Mouse (Mus musculus) kidney, adult 8-10 months (tissue): ENCODE measurements at regions not wholly inside any gene's neighbourhood (a gene's known extent, or its start where the extent isn't known, plus 50 kb on each side); places are given as distances from the start of the nearest gene placed in this dataset.
"Not testable (repeated sequence)": the region's sequence is repeated elsewhere in the genome, so short reads cannot be mapped to it uniquely, and the experiment has no call there.

Experiments
- DNase-seq, 2 experiments: peaks; one replicate each; pipeline ENCODE4 v3.0.0; 2022

DNA sequence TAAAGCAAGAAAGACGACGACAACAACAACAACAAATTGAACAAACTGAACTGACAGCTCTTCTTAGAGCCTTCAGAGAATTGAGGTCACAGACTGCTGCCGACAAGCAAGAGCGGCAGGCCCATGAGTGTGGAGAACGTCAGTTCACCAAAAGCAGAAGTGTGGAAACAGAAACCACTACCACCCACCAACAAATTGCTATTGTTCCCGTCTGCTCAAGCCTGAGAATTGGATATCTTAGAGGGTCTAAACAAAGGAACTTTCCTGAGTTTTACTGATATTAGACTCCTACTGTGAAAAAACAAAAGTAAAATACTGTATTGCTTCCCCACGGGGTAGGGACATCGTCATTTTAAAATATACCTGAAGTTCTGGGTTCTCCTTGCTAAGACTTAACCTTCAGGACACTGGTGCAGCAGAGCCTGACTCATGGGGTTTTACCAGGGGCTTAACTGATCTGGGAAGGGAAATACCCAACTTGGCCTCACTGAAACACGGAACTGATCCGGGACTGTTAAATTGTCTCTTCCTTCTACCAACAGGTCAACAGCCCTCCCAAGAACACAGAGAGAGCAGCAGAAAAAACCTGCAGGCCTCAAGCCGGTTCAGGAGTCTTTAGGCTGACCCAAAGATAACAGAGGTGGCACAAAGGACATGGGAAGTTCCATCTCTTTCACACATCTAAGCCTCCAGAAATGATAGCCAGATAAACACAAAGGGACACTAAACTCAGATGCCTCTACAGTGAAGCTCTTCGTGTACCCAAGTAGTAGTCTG, 238.1 kb downstream of the Gm5426 start:
- no peak for DNase-seq

DNA sequence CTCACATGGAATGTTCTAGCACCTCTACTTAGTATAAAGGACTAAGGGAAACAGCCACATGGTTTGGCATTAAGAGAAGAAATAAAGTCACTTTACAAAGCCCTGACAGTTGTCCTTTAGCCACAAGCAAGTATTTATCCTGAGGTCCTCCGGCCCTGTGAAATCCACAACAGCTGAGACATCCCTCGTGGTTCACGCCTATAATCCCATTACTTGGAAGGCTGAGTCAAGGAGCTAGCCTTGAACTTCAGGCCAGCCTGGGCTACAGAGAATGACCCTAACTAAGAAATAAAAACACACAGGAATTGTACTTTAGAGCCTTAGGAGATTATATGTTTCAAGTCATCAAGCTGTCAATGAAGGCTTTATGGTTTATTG, 238.7 kb downstream of the Gm5426 start:
- no peak for DNase-seq

DNA sequence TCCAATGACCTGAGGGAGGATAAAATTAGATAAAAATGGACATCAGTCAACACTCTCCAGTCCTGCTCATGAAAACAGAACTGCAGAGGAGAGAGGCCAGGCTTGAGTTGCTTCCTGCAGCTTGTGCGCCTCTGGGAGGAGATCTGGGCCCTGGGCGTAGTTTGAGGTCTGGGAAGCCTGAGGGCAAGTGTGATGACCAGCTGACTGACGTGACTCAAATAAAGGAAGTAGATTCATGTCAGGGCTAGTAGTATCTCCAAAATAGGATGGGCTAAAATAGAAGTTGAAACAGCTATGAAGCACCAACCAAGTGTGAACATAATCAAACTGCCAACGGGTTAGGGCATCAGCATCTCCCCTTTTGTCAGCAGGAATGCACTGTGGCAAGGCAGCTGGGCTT, 239.3 kb upstream of the Btg1 start:
- peak; percentile 11 to 14 for DNase-seq

DNA sequence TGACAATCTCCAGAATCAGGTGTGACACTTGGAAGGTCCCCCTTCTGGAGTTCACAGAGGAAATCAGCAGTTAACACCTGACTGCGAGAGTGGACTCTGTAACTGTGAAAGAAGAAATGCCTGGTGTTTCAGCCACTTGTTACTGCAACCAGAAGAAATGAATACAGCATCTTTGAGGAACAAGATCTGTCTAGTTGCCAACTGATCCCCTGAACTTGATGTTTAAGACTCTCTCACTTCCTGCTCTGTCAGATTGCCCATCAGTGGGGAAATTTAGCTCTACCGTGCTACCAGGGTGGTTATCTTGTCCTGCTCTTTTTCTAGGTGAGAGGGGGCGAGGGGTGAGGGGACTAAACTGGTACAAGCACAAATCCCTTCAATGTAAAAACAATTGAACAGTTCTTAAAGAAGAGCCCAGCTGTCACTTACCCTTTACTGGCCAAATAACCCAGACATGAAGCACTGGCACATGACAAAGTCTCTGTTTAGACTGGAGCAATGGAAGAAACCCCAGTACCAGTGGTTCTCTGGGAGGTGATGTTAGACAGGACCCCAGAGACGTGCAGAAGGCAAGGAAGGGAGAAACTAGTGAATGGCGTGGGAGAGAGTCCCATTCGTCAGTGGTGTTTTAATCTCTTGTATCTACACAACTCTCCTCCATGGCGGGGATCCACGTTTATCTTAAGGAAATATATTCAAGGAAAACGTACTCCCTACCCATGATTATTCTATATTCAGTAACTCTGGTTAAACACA, 237.6 kb upstream of the Btg1 start:
- no peak for DNase-seq

DNA sequence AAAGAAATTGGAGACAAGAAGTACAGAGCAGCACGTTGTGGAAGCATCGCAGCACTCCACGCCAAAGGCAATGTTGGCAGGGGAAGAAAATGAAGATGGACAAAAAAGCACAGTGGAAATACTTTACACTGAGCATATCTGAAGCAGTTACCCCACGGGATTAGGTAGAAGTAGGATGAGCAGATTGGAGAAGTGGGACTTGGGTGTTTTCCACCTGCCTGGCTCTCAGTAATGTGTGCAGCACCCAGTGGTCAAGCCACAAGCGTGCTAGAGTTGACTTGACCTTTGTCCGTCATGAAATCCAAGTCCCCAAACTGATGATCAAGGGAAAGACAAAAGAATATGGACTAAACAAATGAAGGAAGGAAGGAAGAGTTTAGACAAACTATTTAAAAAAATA, 235.1 kb upstream of the Btg1 start:
- DNase-seq = no peak

DNA sequence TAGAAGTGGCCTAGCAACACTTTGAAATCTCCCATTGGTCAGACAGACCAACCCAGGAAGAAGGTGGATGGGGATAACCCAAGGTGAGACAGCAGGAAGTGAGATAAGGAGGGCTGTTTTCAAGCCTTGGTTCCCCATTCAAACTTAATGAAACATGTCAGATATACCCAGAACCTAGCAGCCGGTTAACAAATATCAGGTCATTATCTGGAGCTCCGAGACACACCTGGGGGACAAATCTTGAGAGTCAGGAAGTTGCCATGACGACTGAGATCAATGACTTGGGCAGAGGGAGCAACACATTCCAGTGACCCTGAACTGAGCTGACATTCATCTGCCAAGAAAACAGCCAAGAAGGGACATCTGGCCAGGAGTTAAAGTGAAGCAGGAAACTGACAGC, 225.1 kb upstream of the Btg1 start:
- no peak for DNase-seq

DNA sequence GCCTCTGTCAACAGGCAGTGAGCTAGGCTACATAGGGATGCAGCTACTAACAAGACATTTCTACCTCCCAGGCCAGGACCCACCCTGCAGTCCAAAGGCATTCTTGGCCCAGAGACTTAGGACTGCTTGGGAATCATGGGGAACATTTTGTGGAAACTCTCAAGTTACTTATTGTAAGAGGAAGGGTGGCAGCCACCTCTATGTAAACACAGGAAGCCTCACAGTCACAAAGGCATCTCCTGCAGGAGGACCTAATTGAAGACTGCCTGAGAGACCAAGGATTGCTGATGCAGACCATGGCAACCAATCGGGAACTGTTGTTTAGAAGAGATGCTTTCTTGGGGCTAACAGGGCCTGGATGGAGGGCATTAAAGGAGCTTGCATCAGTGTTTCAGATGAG, 224.0 kb upstream of the Btg1 start:
- DNase-seq = no peak

DNA sequence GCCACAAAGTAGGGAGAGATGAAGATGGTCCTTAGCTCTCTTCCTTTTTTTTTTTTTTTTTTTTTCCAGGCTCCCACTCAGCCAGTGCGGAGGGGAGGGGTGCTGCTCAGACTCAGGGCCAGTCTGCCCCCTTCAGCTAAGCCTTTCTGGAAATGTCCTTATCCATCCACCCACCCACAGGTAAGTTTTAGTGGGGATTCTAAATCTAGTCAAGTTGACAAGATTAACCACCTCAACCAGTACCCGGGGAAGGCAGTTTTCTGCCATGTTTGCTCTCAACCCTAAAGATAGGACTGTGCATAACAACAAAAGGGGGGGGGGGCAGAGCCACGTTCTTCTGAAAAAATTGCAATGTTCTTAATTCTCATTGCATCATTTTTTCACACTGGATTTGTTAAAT, 222.6 kb upstream of the Btg1 start:
- DNase-seq = no peak

DNA sequence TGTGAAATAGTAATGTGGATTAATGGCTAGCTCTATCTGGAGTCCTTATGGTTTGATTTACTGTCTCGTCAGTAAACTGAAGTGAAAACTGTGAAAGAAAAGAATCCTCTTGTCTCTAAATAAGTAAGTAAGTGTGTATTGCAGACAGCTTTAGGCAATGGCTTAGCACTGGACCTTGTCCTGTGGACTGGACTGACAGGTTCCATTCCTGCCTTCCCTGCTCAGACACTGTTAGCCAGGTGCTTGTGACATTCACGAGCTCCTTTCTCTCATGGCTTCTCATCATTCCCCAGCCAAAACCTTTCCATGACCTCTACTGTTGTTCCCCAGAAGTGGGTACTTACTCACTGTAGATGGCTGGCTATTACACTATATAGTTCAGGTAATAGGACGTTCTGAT, 221.8 kb upstream of the Btg1 start:
- DNase-seq = no peak

DNA sequence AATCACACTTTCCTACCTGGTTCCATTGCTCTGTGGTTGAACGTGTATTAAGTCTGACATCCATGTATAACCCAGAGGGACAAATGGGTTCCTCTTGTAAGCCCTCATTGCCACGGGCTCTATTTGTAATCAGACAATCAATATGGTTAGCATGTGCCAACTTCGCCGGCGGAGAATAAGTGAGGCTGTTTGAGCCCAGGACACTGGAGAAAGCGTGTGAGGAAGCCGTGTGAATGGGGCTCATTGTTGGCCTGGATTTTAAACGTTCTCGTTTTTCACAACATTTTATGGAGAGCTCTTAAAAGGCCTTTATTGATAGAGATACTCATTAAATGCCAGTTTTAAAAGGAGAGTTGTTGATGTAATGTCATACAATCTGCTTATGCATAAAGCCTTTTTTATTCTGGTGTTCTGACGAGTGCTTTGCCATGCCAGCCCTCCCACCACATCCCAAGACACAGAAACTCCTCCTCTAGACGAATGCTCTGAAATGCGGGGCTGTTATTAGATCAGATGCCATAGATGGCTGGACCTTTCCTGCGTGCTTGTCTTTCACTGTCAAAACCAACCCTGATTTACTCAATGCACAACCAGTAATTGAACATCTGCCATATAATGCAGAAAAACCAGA, 218.8 kb upstream of the Btg1 start:
- no peak for DNase-seq

DNA sequence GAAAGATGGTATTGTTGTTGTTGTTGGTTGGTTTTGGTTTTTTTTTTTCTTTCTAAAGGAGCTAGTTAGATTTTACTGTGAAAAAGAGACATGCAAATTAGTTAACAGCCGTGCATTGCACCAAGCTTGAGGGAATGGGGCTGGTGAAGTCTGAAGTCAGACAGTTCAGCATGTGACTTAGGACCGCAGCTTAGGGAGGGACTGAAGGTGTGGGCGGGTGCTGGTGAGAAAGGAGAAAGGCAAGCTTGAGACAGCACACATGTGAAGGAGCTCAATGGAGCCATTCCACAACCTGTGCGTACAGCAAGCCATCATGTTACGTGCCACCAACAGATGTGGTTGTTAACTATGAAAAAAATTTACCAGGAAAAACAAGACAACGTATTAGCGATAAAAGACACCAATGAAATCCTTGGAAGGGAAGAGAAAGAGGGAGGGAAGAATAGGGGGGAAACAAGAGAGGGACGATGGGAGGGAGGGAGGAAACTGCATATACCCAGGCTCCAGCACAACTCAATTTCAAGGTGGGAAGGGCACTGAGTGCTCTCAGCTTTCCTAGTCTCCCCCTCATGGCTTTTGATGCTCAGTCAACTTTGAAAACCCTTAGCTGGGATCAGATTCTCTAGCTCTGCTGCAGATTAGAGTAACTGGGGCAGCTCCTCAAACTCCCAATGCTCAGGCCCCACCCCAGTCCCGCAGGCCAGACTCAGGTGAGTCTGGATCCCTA, 218.1 kb upstream of the Btg1 start:
- DNase-seq = no peak

DNA sequence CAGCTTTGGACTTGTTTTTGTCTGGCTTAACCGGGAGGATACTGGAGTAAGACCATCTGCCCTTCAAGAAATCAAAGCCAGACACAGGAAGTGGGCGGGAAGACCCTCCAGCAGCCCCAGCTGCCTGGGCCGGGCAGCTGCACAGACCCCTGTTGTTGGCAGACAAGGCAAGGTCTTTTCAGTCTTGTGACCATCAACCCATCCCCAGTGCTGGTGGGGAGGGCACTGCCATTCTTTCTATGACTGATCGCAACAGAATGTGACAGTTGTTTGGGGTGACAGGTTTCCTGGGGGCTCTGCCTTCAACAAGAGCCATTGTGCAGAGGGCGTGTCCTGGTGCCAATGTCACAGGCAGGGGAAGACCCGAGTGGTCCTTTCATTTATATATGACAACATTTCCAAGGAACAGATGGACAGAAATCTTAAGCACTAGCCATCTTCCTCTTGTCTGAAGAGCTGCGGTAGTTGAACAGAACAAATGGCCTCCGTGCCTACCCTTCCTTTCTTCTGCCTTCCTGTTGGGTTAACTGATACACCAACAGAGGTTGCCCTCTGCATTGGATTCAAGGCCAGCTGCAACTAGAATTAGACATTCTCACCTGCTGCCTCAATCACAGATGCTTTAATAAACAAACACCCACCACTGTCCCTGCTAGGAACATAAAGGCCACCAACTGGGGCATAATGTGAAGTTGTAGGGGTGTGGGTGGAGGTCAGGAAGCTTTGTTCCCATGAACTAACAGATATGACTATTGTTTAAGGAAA, 217.0 kb upstream of the Btg1 start:
- DNase-seq = no peak

DNA sequence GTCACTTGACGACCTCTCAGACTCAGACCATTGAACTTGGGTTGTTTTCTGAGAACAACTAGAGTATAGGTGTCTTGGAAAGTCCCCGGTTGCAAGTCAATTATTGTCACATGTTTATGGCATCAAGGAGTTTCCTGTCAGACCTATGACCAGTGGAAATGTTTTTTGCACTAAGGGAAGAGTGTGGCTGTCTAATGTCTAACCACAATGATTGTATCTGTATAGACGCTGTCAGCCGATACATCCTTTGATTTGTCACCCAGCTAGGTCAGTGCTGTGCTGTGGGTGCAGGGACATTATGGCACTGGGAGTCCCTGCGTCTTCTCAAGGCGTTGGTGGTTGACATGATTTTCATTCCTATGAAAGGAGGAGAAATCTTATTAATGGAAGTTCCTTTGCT, 216.0 kb upstream of the Btg1 start:
- no peak for DNase-seq

DNA sequence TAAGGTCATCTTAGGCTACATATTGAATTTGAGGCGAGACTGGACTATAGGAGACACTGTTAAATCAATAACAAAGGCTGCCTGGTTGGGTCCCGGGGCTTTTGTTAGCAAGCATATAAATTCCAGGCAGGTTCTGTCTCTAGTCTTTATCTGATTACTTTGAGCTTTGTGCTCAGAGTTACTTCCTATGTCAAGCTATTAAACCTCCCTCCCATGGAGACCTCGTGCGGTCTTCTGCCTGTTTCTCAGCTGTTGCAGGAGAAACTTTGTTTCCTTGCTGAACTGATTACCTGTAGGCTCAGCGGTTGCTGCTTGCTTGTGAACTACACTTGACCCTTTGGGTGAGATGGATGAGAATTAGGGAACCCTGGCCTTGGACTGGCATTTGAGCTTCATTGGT, 210.5 kb upstream of the Btg1 start:
- DNase-seq = no peak

DNA sequence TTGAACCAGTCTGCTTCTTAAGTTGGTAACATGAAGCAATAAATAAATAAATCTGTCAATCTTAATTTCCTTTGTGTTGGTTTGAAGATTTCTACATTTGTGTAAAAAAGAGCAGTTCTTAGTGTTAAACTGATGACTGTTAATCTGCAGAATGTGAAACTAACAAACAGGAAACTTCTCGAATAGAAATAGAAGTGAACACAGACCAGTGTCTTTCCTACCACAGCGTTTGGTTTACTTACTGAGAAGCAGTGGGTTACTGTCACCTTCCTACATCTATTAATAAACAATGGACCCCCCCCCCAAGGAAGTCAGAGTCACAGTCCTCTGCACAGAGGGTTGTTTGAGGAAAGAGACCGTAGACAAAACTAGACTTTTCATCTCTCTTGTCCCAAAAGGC, 209.0 kb upstream of the Btg1 start:
- no peak for DNase-seq

DNA sequence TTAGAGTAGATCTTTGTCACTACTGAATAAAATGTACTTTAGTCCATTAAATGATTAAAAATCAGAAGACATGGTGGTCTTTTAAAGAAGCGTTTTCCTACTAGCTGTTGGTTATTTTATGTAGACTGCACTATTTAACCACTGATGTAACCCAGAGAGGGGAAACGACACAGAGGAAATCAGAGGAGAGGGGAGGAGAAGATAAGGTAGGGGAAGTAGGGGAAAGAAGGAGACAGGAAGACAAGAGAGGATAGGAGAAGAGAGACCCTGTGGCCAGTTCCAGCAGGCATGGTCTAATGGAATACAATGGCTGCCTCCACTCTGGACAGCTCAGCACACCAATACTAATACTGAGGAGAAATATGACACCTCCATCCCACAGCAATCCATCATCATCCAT, 208.6 kb upstream of the Btg1 start:
- DNase-seq = no peak

DNA sequence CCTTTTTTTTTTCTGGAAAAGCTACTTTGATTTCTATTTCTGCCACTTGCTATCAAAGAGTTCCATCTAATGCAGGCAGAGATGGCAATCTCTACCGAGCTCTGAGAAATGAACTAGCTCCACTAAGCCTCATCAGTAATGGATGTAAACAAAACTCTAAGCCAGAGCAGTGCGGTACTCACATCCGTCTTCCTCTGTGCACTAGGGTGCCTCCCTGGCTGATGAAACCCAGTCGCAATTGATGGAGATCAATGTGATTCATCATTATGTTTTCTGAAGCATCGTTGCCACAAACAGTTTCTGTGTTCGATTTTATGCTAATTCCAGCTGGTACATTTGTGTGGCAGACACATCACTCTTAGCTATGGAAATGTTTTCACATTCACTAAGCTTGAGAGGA, 206.8 kb upstream of the Btg1 start:
- no peak for DNase-seq

DNA sequence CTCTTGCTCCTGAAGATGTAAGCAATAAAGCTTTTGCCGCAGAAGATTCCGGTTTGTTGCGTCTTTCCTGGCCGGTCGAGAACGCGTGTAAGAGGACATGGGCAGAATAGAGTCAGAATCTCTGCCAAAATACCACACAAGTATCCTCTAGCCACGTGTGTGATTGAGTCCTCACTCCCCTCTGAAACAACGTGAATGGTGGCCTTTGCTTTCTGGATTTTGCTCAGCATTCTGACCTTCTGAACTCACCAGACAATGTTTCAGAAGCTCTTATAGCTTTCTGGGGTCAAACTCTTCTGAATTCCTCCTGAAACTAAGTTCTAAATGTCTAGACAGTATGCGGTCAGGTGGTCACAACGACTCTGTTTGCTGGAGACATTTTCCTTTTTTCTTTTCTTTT, 202.0 kb upstream of the Btg1 start:
- DNase-seq = no peak

DNA sequence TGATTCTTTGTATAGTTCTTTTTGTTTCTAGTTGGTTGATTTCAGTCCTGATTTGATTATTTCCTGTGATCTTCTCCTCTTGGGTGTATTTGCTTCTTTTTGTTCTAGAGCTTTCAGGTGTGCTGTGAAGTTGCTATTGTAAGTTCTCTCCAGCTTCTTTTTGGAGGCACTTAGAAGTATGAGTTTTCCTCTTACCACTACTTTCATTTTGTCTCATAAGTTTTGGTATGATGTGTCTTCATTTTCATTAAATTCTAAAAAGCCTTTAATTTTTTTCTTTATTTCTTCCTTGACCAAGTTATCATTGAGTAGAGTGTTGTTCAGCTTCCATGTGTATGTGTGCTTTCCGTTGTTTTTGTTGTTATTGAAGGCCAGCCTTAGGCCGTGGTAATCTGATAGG, 195.3 kb upstream of the Btg1 start:
- DNase-seq = not testable (repeated sequence)

DNA sequence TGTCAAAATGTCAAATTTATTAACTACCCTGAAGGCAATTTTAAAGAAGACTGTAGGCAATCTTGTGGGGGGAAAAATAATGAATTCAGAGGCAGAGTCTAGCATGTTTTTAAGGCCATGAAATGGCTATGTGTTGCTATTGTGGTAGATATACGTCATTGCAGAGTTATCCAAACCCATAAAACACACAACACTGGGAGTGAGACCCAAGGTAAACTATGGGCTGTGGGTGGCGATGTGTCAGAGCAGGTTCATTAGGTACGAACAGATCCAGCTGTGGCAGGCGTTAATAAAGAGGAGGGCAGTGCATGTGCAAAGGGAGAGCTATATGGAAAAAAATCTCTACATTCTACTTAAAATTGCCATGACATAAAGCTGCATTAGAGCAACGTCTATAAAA, 189.4 kb upstream of the Btg1 start:
- DNase-seq = no peak

DNA sequence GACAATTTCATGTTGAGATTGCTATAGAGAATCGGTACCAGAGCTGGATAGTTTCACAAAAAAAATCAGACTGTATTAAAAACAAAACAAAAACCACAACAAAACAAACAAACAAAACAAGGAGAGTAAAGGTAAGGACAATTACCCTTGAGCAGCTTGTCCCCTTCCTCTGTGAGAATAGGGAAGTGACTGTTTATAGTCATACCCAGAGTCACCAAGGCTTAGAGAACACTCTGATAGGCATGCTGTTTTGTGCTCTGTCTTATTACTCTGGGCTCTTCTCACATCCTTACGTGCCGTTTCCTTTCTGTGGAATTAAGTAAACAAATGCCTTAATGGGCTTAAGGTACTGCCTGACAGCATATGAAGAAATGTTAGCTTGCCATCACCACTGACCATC, 186.7 kb upstream of the Btg1 start:
- DNase-seq = no peak

DNA sequence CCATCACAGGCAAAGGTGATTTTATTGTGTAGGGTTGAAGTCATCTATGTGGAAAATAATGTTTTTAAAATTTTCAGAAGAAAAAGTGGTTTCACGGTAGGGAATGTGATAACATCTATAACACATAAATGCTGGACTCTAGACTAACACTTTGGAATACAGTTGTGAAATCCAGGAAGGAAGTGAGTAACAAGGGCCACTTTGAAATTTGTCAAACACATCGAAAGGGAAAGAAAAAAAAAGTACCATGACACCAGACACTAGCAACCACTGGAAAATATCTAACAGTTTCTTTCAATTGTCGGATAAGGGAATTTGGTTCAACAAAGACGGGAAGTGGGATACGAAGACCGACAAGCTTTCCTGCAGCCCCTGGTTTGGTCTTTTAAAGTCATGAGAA, 181.7 kb upstream of the Btg1 start:
- no peak for DNase-seq
